Mouse (Mus musculus) bone marrow, adult 2 months (tissue): ENCODE measurements around the gene Krt6b.

Experiments
- CTCF ChIP-seq: fragments of 200-500 bp; IDR thresholded peaks from 2 replicates; pipeline ENCODE4 v1.5.1; 2011; ENCODE audit warnings: low read length, control low read depth; ENCODE audit not compliant: control insufficient read depth, insufficient read depth
- POLR2A ChIP-seq: fragments of 200-500 bp; IDR thresholded peaks from 2 replicates; pipeline ENCODE4 v1.6.1; 2011; ENCODE audit warnings: low read depth, mild to moderate bottlenecking, control low read depth, low read length, borderline replicate concordance; ENCODE audit not compliant: control insufficient read depth

DNA sequence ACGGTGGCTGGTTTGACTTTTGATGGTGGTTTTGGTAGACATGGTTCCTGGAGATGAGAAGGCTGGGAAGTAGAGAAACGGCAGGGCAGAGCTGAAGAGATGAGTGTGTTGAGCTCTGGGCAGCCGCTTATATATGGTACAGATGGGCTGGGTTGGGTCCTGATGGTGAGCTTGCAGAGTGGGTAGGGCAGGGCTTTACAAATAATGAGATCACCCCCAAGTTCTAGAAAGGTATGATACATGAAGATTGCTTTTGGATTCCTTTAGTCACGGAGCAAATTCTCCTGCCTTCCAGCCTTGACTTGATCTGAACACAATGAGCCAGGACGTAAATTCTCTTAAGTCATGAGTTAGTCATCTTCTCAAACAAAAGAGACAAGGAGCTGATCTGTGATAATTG is 14.1 kb upstream of the Krt6b start, which contains the start of gene Krt6a:
- TF ChIP-seq CTCF (no peak), POLR2A (no peak)
